Mouse (Mus musculus): ENCODE measurements around the gene Dap.

- no peak for TF ChIP-seq POLR2A (IDR thresholded peaks at IDR 0.05; ENCODE audit: borderline replicate concordance, low read depth, low read length)
- no peak for TF ChIP-seq CTCF (IDR thresholded peaks at IDR 0.05; ENCODE audit: low read depth, low read length)
These were observed 47.5 kb upstream of the Dap start for GRCm38 (mm10) chr15:31176566-31176965.
